Mouse (Mus musculus): ENCODE results near the gene Ckm.

GRCm38 (mm10) chr7:19455186-19455585, 50.6 kb downstream of the Ckm start:
- TF ChIP-seq CTCF (IDR thresholded peaks at IDR 0.05; ENCODE audit: low read depth): no peak
- no peak for TF ChIP-seq EP300 (optimal IDR thresholded peaks at IDR 0.05)

All from stomach, postnatal 0 days (tissue).